Mouse (Mus musculus): ENCODE results near the gene 4930562C15Rik. TPM values are rescaled to one million over a fixed set of nuclear protein-coding genes. Genes with fewer than 3 reads are reported as not detected.

Gene 4930562C15Rik
- polyA plus RNA-seq, 1 experiment from 2014 or later, result 1.1 TPM

DNA sequence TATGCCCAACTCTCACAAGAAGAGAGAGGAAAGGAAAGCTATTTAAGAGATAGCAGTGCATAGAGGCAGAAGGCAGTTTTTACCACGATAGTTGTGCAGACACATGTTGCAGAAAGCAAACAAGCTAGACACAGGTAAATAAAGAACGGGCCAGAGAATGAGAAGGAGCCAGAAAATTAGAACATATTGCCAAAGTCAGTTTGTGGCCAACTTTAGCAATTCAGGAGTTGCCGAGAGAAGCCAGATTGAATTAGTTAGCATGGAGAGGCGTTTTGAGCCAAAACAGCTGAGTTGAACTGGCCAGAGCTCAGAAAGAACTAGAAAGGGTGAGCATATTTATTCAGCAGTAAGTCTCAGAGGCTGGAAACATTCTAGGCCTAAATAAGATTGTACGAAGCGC, 57.0 kb downstream of the 4930562C15Rik start:
- H3K9ac ChIP-seq, result no peak overlapping the region
- DNase-seq, result no peak
- no peak overlapping the region for H3K4me3 ChIP-seq (ENCODE audit: low read depth, low read length)
- no peaks in the 10 kb centered on the region for H3K27me3 ChIP-seq (ENCODE audit: insufficient read depth, low read length)
- TF ChIP-seq CTCF (IDR thresholded peaks at IDR 0.05; ENCODE audit: low read depth), result no peak
- 85% methylated on average over 6 of the region's 6 CpGs for WGBS
- H3K4me2 ChIP-seq, result no peak overlapping the region
- no peaks in the 10 kb centered on the region for H3K9me3 ChIP-seq (ENCODE audit: low read depth, low read length)
- peaks cover 14% of the 10 kb centered on the region; the same call in 1 of the 2 replicates for H3K4me1 ChIP-seq (ENCODE audit: insufficient read depth)
- ATAC-seq (ENCODE audit: insufficient read depth), result no peak
- no peak overlapping the region for H3K27ac ChIP-seq (ENCODE audit: low read depth)
- 0 out of 2 replicates have a peak, but pooled peaks cover 20% of the 10 kb centered on the region for H3K36me3 ChIP-seq (ENCODE audit: insufficient read depth)

DNA sequence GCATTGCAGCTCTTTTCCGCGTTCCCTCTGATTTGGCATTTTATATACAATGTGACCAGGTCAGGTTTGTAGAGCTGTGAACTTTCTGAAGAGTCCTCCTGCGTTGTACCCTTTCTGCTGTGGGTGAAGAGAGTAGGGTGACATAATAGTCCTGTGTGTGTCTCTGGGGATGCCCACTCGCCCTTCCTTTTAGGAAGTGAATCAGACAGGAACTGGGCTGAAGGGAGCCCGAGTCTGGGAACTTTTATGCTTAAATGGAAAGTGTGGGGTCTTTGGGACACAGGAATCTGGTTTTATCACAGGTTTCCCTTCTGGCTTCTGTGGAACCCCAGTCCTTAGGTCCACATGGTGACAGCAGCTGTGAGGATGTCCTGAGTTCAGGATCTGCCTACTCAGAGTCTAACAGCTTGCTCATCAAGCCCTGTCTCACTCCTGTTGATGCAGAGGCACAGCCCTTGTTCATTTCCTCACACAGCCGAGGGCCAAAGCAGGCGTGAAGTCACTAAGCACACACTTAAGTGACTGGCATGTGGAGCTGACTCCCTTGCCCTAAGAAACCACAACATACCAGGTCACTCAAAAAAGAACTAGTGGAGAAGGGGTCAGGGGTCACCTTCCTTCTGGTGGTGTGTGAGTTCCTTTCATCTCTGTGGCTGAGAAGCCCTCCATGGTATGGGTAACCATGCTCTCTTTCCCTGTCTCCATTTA, 59.1 kb downstream of the 4930562C15Rik start:
- Histone ChIP-seq H3K4me1 (ENCODE audit: insufficient read depth) (peaks cover 6% of the 10 kb centered on the region; the same call in 1 of the 2 replicates), H3K27ac (ENCODE audit: low read depth) (peak overlapping the region; percentile 18; the same call in 1 of the 2 replicates), H3K4me2 (no peak overlapping the region), H3K9me3 (ENCODE audit: low read depth, low read length) (no peaks in the 10 kb centered on the region), H3K9ac (no peak overlapping the region), H3K4me3 (ENCODE audit: low read depth, low read length) (no peak overlapping the region), H3K36me3 (ENCODE audit: insufficient read depth) (0 out of 2 replicates have a peak, but pooled peaks cover 20% of the 10 kb centered on the region), H3K27me3 (ENCODE audit: insufficient read depth, low read length) (no peaks in the 10 kb centered on the region)
- 63% methylated on average over 7 of the region's 7 CpGs for WGBS
- TF ChIP-seq CTCF (IDR thresholded peaks at IDR 0.05; ENCODE audit: low read depth), result no peak
- no peak for DNase-seq
- ATAC-seq (ENCODE audit: insufficient read depth), result no peak

DNA sequence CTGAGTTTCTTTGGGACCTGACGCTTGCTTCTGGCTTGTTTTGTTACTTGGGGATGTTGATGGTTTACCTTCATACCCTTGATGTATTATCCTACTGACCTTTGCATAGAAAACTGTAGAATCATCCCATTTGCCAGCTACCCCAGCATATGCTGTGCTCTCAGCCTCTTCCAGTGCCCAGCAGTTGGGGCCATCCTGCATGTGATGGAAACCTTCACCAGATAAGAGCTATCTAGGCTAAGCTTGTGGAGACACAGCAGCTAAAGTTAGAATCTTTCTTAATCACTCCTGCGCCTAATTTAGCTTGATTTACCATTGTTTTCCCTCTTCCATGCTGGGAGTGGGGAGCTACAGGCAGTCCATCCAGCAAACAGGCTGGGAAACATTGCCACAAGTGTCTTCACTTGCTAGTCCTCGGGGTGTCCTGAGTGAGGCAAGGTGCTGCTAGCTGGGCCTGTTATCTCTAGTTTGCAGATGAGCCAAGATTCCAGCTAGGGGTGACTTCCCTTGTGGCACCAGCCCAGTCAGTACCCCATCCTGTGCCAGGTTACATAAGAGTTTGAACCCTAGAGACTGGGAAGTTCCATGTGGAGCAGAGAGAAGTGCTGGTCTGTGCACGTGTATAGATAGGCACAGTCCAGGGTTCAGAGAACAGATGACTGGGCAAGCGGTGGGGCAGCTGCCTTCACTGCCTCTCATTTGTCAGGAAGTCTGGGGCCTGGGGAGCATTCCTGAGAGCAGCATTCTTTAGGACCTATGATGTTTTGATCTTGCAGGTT, 61.2 kb downstream of the 4930562C15Rik start:
- TF ChIP-seq CTCF (IDR thresholded peaks at IDR 0.05; ENCODE audit: low read depth), result no peak
- DNase-seq (no peak), ATAC-seq (ENCODE audit: insufficient read depth) (no peak)
- Histone ChIP-seq H3K4me1 (ENCODE audit: insufficient read depth) (no peaks in the 10 kb centered on the region), H3K9ac (no peak overlapping the region), H3K9me3 (ENCODE audit: low read depth, low read length) (no peaks in the 10 kb centered on the region), H3K36me3 (ENCODE audit: insufficient read depth) (0 out of 2 replicates have a peak, but pooled peaks cover 15% of the 10 kb centered on the region), H3K27me3 (ENCODE audit: insufficient read depth, low read length) (no peaks in the 10 kb centered on the region), H3K27ac (ENCODE audit: low read depth) (peak overlapping the region; percentile 9; the same call in 1 of the 2 replicates), H3K4me3 (ENCODE audit: low read depth, low read length) (no peak overlapping the region), H3K4me2 (no peak overlapping the region)
- 65% methylated on average over 5 of the region's 5 CpGs for WGBS

DNA sequence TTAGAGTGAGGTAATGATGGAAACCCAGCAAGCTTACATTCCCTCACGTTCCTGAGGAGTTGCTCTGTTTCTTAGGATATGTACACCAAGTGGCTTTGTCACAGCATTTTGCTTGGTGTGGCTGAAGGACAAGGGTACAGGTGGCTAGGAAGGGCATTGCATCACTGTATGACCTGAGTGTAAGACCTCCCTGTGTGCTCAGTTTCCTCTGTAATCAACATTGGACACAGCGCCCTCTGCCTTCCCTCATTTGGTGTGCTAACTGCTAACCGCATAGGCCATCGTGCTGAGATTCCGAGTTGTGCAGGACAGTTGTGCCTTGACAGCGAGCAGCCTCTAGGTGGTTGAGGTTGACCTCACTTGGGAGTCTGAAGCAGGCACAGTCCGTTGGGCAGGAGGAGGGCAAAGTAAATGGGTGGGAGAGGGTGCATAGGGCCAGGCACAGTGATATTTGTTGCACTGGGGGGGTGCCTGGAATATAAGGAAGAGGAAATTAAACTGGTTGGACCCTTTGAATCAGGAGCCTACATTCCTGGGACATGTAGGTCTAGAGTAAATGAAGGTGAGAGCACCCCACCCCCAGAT, 62.0 kb downstream of the 4930562C15Rik start:
- ATAC-seq (ENCODE audit: insufficient read depth) (no peak), DNase-seq (no peak)
- H3K4me3 ChIP-seq (ENCODE audit: low read depth, low read length), result no peak overlapping the region
- no peaks in the 10 kb centered on the region for H3K9me3 ChIP-seq (ENCODE audit: low read depth, low read length)
- no peaks in the 10 kb centered on the region for H3K4me1 ChIP-seq (ENCODE audit: insufficient read depth)
- peak; percentile 35 for TF ChIP-seq CTCF (IDR thresholded peaks at IDR 0.05; ENCODE audit: low read depth)
- H3K27ac ChIP-seq (ENCODE audit: low read depth), result peak overlapping the region; percentile 6; the same call in 1 of the 2 replicates
- 62% methylated on average over 7 of the region's 7 CpGs for WGBS
- no peak overlapping the region for H3K4me2 ChIP-seq
- no peak overlapping the region for H3K9ac ChIP-seq
- no peaks in the 10 kb centered on the region for H3K27me3 ChIP-seq (ENCODE audit: insufficient read depth, low read length)
- 0 out of 2 replicates have a peak, but pooled peaks cover 15% of the 10 kb centered on the region for H3K36me3 ChIP-seq (ENCODE audit: insufficient read depth)

DNA sequence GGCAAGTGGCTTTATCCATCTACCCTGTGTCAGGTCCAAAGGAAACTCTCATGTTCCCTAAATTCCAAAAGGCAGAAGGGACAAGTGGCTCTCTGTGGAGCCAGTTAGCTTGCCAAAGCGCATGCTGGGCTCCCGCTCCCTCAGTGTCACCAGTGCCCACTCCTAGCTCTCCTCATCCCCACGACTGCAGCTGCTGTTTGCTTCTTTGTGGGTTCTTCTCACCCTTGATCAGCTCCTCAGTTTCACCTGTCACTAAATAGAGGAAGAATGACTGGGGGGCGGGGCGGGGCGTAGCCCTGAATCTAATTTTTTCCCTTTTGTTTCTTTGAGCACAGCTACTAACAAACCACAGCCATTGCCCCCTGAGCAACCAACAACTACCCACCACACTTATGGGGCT, 63.7 kb downstream of the 4930562C15Rik start:
- Histone ChIP-seq H3K4me3 (ENCODE audit: low read depth, low read length) (no peak overlapping the region), H3K36me3 (ENCODE audit: insufficient read depth) (0 out of 2 replicates have a peak, but pooled peaks cover 10% of the 10 kb centered on the region), H3K27me3 (ENCODE audit: insufficient read depth, low read length) (no peaks in the 10 kb centered on the region), H3K9ac (no peak overlapping the region), H3K9me3 (ENCODE audit: low read depth, low read length) (no peaks in the 10 kb centered on the region), H3K27ac (ENCODE audit: low read depth) (0 out of 2 replicates have a peak overlapping the region, but pooled peaks have one; percentile 36), H3K4me2 (no peak overlapping the region), H3K4me1 (ENCODE audit: insufficient read depth) (no peaks in the 10 kb centered on the region)
- 87% methylated on average over 6 of the region's 6 CpGs for WGBS
- no peak for DNase-seq
- TF ChIP-seq CTCF (IDR thresholded peaks at IDR 0.05; ENCODE audit: low read depth), result no peak
- no peak for ATAC-seq (ENCODE audit: insufficient read depth)

DNA sequence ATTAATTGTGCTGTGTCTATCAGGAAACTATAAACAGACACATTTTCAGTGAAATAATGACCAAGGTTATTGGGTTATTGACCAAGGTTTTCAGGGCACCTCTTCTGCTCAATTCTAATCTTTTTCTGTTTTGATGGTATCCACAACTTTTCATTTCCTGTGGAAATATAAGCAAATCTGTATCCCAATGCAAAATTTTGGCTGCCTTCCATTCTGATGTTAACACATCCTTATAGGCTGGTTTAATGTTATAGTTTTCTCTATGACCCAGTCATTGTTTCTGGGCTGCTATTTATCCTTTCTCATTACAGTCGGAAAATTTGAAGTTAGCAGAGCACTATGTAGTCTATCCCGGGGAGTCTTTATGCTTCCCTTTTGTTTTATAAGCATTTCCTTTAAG, 64.5 kb downstream of the 4930562C15Rik start:
- no peak for TF ChIP-seq CTCF (IDR thresholded peaks at IDR 0.05; ENCODE audit: low read depth)
- Histone ChIP-seq H3K4me3 (ENCODE audit: low read depth, low read length) (no peak overlapping the region), H3K36me3 (ENCODE audit: insufficient read depth) (0 out of 2 replicates have a peak, but pooled peaks cover 5% of the 10 kb centered on the region), H3K9me3 (ENCODE audit: low read depth, low read length) (no peaks in the 10 kb centered on the region), H3K4me2 (no peak overlapping the region; the same call in 1 of the 2 replicates), H3K27ac (ENCODE audit: low read depth) (peak overlapping the region; percentile 62), H3K4me1 (ENCODE audit: insufficient read depth) (no peaks in the 10 kb centered on the region), H3K9ac (no peak overlapping the region), H3K27me3 (ENCODE audit: insufficient read depth, low read length) (no peaks in the 10 kb centered on the region)
- DNase-seq (peak; percentile 91), ATAC-seq (ENCODE audit: insufficient read depth) (no peak)
- 38% methylated on average over 2 of the region's 2 CpGs for WGBS

Measured in lung, embryonic 14.5 days (tissue).